Mouse (Mus musculus) bone marrow, adult 2 months (tissue): ENCODE results near the gene Ipo13. TPM values are rescaled to one million over a fixed set of nuclear protein-coding genes. Genes with fewer than 3 reads are reported as not detected.

ENCODE experiments used
- H3K27ac ChIP-seq: fragments of 200-500 bp; 2 replicates; pipeline ENCODE4 v1.5.1; 2012; ENCODE audit warnings: low read depth, mild to moderate bottlenecking, control low read depth, inconsistent platforms, low read length; ENCODE audit not compliant: control insufficient read depth, poor library complexity, insufficient read depth
- H3K4me1 ChIP-seq: fragments of 200-500 bp; 2 replicates; pipeline ENCODE4 v1.6.1; 2011; ENCODE audit warnings: low read length; ENCODE audit not compliant: control insufficient read depth, insufficient read depth
- H3K4me3 ChIP-seq: fragments of 200-500 bp; replicated peaks from 2 replicates; pipeline ENCODE3; 2011; ENCODE audit warnings: mild to moderate bottlenecking, low read depth, low read length, control low read depth; ENCODE audit not compliant: control insufficient read depth
- CTCF ChIP-seq: fragments of 200-500 bp; IDR thresholded peaks from 2 replicates; pipeline ENCODE4 v1.5.1; 2011; ENCODE audit warnings: low read length, control low read depth; ENCODE audit not compliant: control insufficient read depth, insufficient read depth
- POLR2A ChIP-seq: fragments of 200-500 bp; IDR thresholded peaks from 2 replicates; pipeline ENCODE4 v1.6.1; 2011; ENCODE audit warnings: low read depth, mild to moderate bottlenecking, control low read depth, low read length, borderline replicate concordance; ENCODE audit not compliant: control insufficient read depth
- WGBS: fragments of 180-500 bp; shearing (Covaris S2); methylation state at CpG from one replicate; pipeline ENCODE4 v1.1.7; 2018; 5-methylcytosine and 5-hydroxymethylcytosine counted together
- polyA plus RNA-seq: library from polyadenylated mRNA; stranded (reverse); fragments of >200 nt; gene quantifications from 2 replicates; pipeline ENCODE4 v1.2.4, GENCODE M21; 2011; ENCODE audit warnings: low replicate concordance; ENCODE audit not compliant: missing spikeins, insufficient read depth, insufficient read length

Ipo13 gene
- polyA plus RNA-seq, 1 experiment: 93.1 TPM

DNA sequence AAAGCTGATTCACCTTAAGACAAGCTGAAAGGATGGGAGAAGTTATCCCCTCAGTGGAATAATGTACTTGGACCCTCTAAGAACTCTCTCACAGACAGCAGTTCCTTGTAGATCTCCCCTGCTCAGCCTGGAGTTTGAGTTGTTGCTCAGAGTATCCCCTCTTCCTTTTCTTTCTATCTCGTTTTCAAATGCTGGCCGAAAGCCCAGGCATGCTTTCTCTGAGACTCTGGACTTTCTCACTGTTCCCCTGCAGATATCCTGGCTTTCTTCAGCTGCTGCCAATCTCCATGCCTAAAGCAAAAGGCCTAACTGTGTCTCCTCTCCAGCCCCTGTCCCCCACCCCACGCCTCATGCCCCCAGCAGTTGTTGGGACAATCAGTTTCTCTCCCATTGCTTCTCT lies 3.5 kb upstream of the Ipo13 start:
- 34% methylated on average over 3 of the region's 3 CpGs for WGBS
- Histone ChIP-seq H3K27ac (no peak overlapping the region), H3K4me3 (no peak overlapping the region), H3K4me1 (peaks cover 1% of the 10 kb centered on the region; the same call in 1 of the 2 replicates)
- no peak for TF ChIP-seq POLR2A
- TF ChIP-seq CTCF: no peak

GRCm38 (mm10) chr4:117917847-117918246 lies 3.0 kb upstream of the Ipo13 start:
- Histone ChIP-seq H3K4me1 (peaks cover 1% of the 10 kb centered on the region; the same call in 1 of the 2 replicates), H3K27ac (no peak overlapping the region), H3K4me3 (no peak overlapping the region)
- WGBS: 83% methylated on average over 4 of the region's 4 CpGs
- TF ChIP-seq POLR2A: no peak
- no peak for TF ChIP-seq CTCF

DNA sequence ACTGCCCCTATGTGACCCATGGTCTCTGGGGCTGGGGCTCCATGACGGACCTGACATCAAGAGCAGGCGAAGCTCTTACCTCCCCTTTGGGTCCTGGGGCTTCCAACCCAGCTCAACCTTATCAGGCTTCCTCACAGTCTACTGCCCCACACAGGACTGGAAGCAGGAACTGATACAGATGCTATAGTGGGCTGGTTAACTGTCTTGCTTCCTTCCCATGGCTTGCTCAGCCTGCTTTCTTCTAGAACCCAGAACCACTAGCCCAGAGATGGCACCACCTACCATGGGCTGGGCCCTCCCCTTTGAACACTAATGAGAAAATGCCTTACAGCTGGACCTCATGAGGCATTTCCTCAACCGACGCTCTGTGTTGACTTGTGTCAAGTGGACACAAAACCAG lies 2.6 kb upstream of the Ipo13 start:
- Histone ChIP-seq H3K4me1 (peaks cover 1% of the 10 kb centered on the region; the same call in 1 of the 2 replicates), H3K4me3 (no peak overlapping the region), H3K27ac (no peak overlapping the region)
- WGBS: 76% methylated on average over 4 of the region's 4 CpGs
- TF ChIP-seq CTCF (no peak), POLR2A (no peak)

DNA sequence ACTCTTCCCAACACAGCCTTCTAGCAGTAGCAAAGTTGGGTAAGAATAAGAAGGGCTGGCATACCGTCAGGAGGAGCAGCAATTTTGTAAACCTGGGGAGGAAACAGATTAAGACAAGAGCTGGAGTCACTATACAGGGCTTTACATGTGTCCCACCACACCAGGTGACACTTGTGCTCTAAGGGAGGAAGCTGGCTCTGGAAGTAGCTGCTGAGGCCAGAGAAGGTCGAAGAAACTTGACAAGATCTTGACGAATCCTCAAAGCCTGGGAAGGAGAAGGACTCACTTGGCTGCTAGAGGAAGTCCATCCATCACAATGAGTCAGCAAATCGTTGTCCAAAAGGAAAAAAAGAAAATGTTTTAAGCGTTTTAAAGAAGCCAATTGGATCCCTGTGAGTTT lies 1.6 kb upstream of the Ipo13 start:
- no peak overlapping the region for H3K27ac ChIP-seq
- no peak for TF ChIP-seq CTCF
- TF ChIP-seq POLR2A: no peak
- H3K4me1 ChIP-seq: peaks cover 1% of the 10 kb centered on the region; the same call in 1 of the 2 replicates
- 30% methylated on average over 5 of the region's 5 CpGs for WGBS
- no peak overlapping the region for H3K4me3 ChIP-seq

DNA sequence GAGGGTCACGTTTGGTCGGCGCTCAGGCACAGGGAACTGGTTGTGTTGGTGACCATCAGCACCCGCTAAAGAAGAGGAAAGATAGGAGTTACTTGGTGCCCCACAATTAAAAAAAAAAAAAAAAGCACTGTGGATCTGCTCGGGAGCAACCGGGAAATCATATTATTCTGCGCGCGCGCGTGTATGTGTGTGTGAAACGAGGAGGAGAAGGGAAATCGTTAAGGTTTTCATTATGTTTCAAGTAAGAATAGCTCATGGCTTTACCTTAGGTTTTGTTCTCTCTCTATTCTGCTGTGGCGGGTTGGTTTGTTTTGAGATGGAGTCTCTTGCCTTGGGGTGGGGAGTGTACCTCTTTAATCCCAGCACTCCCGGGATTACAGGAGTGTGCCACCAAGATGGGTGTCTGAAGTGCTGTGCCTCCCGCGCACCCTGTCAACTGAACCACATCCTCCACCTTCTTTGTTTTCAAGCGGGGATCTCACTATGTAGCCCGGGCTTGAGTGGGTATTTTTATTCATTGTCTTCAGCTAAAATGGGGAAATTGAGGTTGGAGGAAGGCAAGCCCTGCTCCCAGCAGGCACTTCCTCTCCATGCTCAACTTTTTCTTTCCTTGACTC lies 798 bp upstream of the Ipo13 start:
- TF ChIP-seq CTCF (no peak), POLR2A (no peak)
- Histone ChIP-seq H3K27ac (no peak overlapping the region), H3K4me1 (no peaks in the 10 kb centered on the region; the same call in 1 of the 2 replicates), H3K4me3 (peak overlapping the region; percentile 95)
- under 1% methylated on average over 19 of the region's 19 CpGs for WGBS

DNA sequence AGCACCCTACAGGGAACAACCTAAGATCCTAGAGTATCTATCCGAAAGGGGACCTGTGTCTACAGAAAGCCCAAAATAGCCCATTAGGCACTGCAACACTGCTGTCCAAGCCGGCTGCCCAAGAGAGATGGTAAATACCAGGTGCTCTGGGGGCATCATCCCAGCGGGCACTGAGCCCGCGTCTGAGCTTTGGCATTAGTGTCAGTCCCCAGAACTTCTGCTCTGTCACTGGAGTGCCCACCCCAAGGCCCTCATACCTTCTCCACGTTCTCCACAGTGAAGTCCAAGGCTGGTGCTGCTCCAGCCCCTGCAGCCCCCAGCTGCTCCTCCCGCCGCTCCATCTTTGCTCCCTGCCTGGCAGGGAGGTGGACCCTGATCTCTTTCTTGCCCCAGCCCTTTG lies 768 bp downstream of the Ipo13 start:
- Histone ChIP-seq H3K4me1 (no peaks in the 10 kb centered on the region; the same call in 1 of the 2 replicates), H3K4me3 (peak overlapping the region; percentile 95), H3K27ac (no peak overlapping the region)
- 21% methylated on average over 8 of the region's 8 CpGs for WGBS
- no peak for TF ChIP-seq POLR2A
- TF ChIP-seq CTCF: no peak

DNA sequence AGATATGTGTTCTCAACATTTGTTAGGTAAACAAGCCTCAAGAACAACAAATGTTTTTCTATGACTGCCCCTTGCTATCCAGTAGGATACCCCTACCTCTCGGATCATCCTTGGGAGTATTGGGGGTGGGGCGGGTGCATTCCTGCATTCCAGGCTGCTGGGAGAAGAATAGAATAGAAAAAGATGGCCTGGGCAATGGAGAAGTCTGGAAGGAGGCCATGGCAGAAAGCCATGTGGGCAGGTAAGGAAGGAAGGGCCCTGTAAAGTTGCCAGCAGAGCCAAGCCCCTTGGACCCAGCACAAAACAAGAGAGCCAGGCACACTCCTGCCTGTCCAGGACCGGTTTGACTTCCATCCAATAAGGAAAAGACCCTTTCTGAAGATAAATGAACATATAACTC lies 1.4 kb downstream of the Ipo13 start:
- 68% methylated on average over 3 of the region's 3 CpGs for WGBS
- Histone ChIP-seq H3K4me1 (no peaks in the 10 kb centered on the region; the same call in 1 of the 2 replicates), H3K4me3 (no peak overlapping the region), H3K27ac (no peak overlapping the region)
- TF ChIP-seq POLR2A (no peak), CTCF (no peak)

- WGBS: 86% methylated on average over 7 of the region's 7 CpGs
- no peaks in the 10 kb centered on the region; the same call in 1 of the 2 replicates for H3K4me1 ChIP-seq
These were observed 2.0 kb downstream of the Ipo13 start for GRCm38 (mm10) chr4:117912685-117913273.

More at GRCm38 (mm10) chr4:117912685-117913273, 2.0 kb downstream of the Ipo13 start:
- H3K27ac ChIP-seq: no peak overlapping the region
- TF ChIP-seq CTCF (no peak), POLR2A (no peak)
- H3K4me3 ChIP-seq: no peak overlapping the region
